Mouse (Mus musculus): ENCODE measurements around the gene Scml4. TPM values are rescaled to one million over a fixed set of nuclear protein-coding genes. Genes with fewer than 3 reads are reported as not detected.

The Scml4 gene
- total and polyA plus RNA-seq, 3 experiments, result 0.03 to 0.08 TPM; not detected in 1

- Histone ChIP-seq H3K27me3 (ENCODE audit: control insufficient read depth in 1 of 2, insufficient read depth in 2 of 2, low read length in 2 of 2) (peaks cover 0 to 2% of the 10 kb centered on the region in 2 experiments; a peak in 2 of 4 replicates), H3K79me2 (ENCODE audit: control insufficient read depth, insufficient read depth, low read length, poor library complexity) (no peaks in the 10 kb centered on the region), H3K27ac (ENCODE audit: control insufficient read depth, low read depth, low read length) (no peak overlapping the region), H3K36me3 (ENCODE audit: control insufficient read depth in 1 of 2, insufficient read depth in 2 of 2, low read length in 2 of 2) (no peaks in the 10 kb centered on the region), H3K9me3 (replicated peaks; ENCODE audit: insufficient read depth, low read length) (no peaks in the 10 kb centered on the region), H3K4me1 (ENCODE audit: control insufficient read depth in 1 of 2, insufficient read depth in 2 of 2, low read length in 2 of 2) (peaks cover 0 to 8% of the 10 kb centered on the region in 2 experiments; a peak in 1 of 4 replicates), H3K9ac (ENCODE audit: control insufficient read depth, low read depth, low read length, poor library complexity, severe bottlenecking) (no peak overlapping the region), H3K4me3 (ENCODE audit: control insufficient read depth in 1 of 2, insufficient read depth in 1 of 2, low read depth in 2 of 2, low read length in 2 of 2) (no peak overlapping the region)
- TF ChIP-seq NRF1 (IDR thresholded peaks at IDR 0.05; ENCODE audit: insufficient read depth, low read depth, low read length, poor library complexity, severe bottlenecking) (no peak), MXI1 (IDR thresholded peaks at IDR 0.05; ENCODE audit: low read depth, low read length) (no peak), JUND (IDR thresholded peaks at IDR 0.05; ENCODE audit: low read depth, low read length) (no peak), SIN3A (IDR thresholded peaks at IDR 0.05; ENCODE audit: low read length) (no peak), ZMIZ1 (IDR thresholded peaks at IDR 0.05; ENCODE audit: low read depth, low read length) (no peak), POLR2AphosphoS5 (IDR thresholded peaks at IDR 0.05; ENCODE audit: borderline replicate concordance, low read depth, low read length) (no peak), GATA1 (IDR thresholded peaks at IDR 0.05; ENCODE audit: low read depth, low read length) (no peak), RCOR1 (IDR thresholded peaks at IDR 0.05; ENCODE audit: low read depth, low read length) (no peak), ZKSCAN1 (IDR thresholded peaks at IDR 0.05; ENCODE audit: low read depth, low read length) (no peak), MAZ (IDR thresholded peaks at IDR 0.05; ENCODE audit: low read depth, low read length) (no peak), SMC3 (IDR thresholded peaks at IDR 0.05; ENCODE audit: low read depth, low read length) (no peak), CHD2 (IDR thresholded peaks at IDR 0.05; ENCODE audit: low read length) (no peak), KAT2A (conservative IDR thresholded peaks at IDR 0.05; ENCODE audit: low read depth, low read length) (no peak), RAD21 (IDR thresholded peaks at IDR 0.05; ENCODE audit: low read depth, low read length) (no peak)
- no peak for DNase-seq (ENCODE audit: low read depth, low spot score)
Observed at GRCm38 (mm10) chr10:42936205-42936604, 76.0 kb downstream of the Scml4 start.

GRCm38 (mm10) chr10:42938361-42938760 lies 78.2 kb downstream of the Scml4 start:
- Histone ChIP-seq H3K9ac (ENCODE audit: control insufficient read depth, low read depth, low read length, poor library complexity, severe bottlenecking) (no peak overlapping the region), H3K36me3 (ENCODE audit: control insufficient read depth in 1 of 2, insufficient read depth in 2 of 2, low read length in 2 of 2) (no peaks in the 10 kb centered on the region), H3K9me3 (replicated peaks; ENCODE audit: insufficient read depth, low read length) (no peaks in the 10 kb centered on the region), H3K4me1 (ENCODE audit: control insufficient read depth in 1 of 2, insufficient read depth in 2 of 2, low read length in 2 of 2) (peaks cover 0 to 8% of the 10 kb centered on the region in 2 experiments; a peak in 1 of 4 replicates), H3K79me2 (ENCODE audit: control insufficient read depth, insufficient read depth, low read length, poor library complexity) (no peaks in the 10 kb centered on the region), H3K4me3 (ENCODE audit: control insufficient read depth in 1 of 2, insufficient read depth in 1 of 2, low read depth in 2 of 2, low read length in 2 of 2) (no peak overlapping the region), H3K27me3 (ENCODE audit: control insufficient read depth in 1 of 2, insufficient read depth in 2 of 2, low read length in 2 of 2) (peaks cover 0 to 2% of the 10 kb centered on the region in 2 experiments; a peak in 2 of 4 replicates), H3K27ac (ENCODE audit: control insufficient read depth, low read depth, low read length) (no peak overlapping the region)
- no peak for TF ChIP-seq NELFE (IDR thresholded peaks at IDR 0.05; ENCODE audit: low read depth, low read length)
- TF ChIP-seq EP300 (IDR thresholded peaks at IDR 0.05; ENCODE audit: low read depth in 1 of 2, low read length in 2 of 2), result no peak
- TF ChIP-seq TCF12 (IDR thresholded peaks at IDR 0.05; ENCODE audit: low read depth, low read length), result no peak
- TF ChIP-seq MYC (IDR thresholded peaks at IDR 0.05; ENCODE audit: low read depth, low read length), result no peak
- TF ChIP-seq SIN3A (IDR thresholded peaks at IDR 0.05; ENCODE audit: low read length), result no peak
- TF ChIP-seq RAD21 (IDR thresholded peaks at IDR 0.05; ENCODE audit: low read depth, low read length), result no peak
- TF ChIP-seq CHD2 (IDR thresholded peaks at IDR 0.05; ENCODE audit: low read length), result no peak
- no peak for TF ChIP-seq ZNF384 (IDR thresholded peaks at IDR 0.05; ENCODE audit: low read depth, low read length)
- TF ChIP-seq GABPA (IDR thresholded peaks at IDR 0.05; ENCODE audit: low read depth, low read length), result no peak
- TF ChIP-seq JUND (IDR thresholded peaks at IDR 0.05; ENCODE audit: low read depth, low read length), result no peak
- TF ChIP-seq KAT2A (conservative IDR thresholded peaks at IDR 0.05; ENCODE audit: low read depth, low read length), result no peak
- TF ChIP-seq MAZ (IDR thresholded peaks at IDR 0.05; ENCODE audit: low read depth, low read length), result no peak
- no peak for TF ChIP-seq USF1 (IDR thresholded peaks at IDR 0.05; ENCODE audit: low read depth, low read length)
- no peak for TF ChIP-seq POLR2AphosphoS2 (IDR thresholded peaks at IDR 0.05; ENCODE audit: low read length)
- no peak for TF ChIP-seq HCFC1 (IDR thresholded peaks at IDR 0.05; ENCODE audit: low read depth, low read length)
- TF ChIP-seq POLR2AphosphoS5 (IDR thresholded peaks at IDR 0.05; ENCODE audit: borderline replicate concordance, low read depth, low read length), result no peak
- TF ChIP-seq MAX (IDR thresholded peaks at IDR 0.05; ENCODE audit: low read length), result no peak
- DNase-seq (ENCODE audit: low read depth, low spot score), result no peak

All from MEL (cell line).